In genomic region chr12:24848107-24848506, GRCm38 (mm10) we compare ENCODE assay signal across 23 mouse cellular contexts. TPM values are rescaled to one million over a fixed set of nuclear protein-coding genes. Genes with fewer than 3 reads are reported as not detected.
"Had no signal": no experiment of that assay in that cellular context is flagged by ENCODE, and none has a peak within 500 bp of the region (broad histone marks: within the 10 kb centered on the region; RNA-seq: fewer than 3 reads in every experiment).

No protein-coding gene starts in this region.

- H3K4me3 ChIP-seq: heart, adult 2 months; heart, embryonic 12.5 days; hindbrain, embryonic 13.5 days; hindbrain, embryonic 15.5 days; limb, embryonic 12.5 days; liver, embryonic 12.5 days had no signal

- H3K27me3 ChIP-seq: heart, embryonic 12.5 days; hindbrain, embryonic 13.5 days; hindbrain, embryonic 15.5 days; limb, embryonic 12.5 days; liver, embryonic 12.5 days had no signal

- H3K9ac ChIP-seq: forebrain, postnatal 0 days; heart, embryonic 12.5 days; hindbrain, embryonic 13.5 days; hindbrain, embryonic 15.5 days; limb, embryonic 12.5 days; liver, embryonic 12.5 days; liver, embryonic 14.5 days had no signal

- H3K9me3 ChIP-seq: heart, embryonic 12.5 days; hindbrain, embryonic 13.5 days; hindbrain, embryonic 15.5 days; limb, embryonic 12.5 days; liver, embryonic 12.5 days had no signal

- H3K4me2 ChIP-seq: heart, embryonic 12.5 days; hindbrain, embryonic 13.5 days; hindbrain, embryonic 15.5 days; limb, embryonic 12.5 days; liver, embryonic 12.5 days had no signal

- ATAC-seq: forebrain, postnatal 0 days; hindbrain, postnatal 0 days; intestine, embryonic 16.5 days; liver, embryonic 12.5 days had no signal

- H3K27ac ChIP-seq: heart, adult 2 months; hindbrain, embryonic 13.5 days; hindbrain, embryonic 15.5 days; hindbrain, postnatal 0 days; limb, embryonic 12.5 days; liver, embryonic 12.5 days; liver, embryonic 14.5 days had no signal

- H3K36me3 ChIP-seq: heart, embryonic 12.5 days; hindbrain, embryonic 13.5 days; hindbrain, embryonic 15.5 days; limb, embryonic 12.5 days; liver, embryonic 12.5 days had no signal

- DNase-seq: forebrain, postnatal 0 days; gastrocnemius, postnatal 14 days; gastrocnemius, postnatal 36 days; heart, adult 2 months; heart, postnatal 10 days; heart, postnatal 36 days; kidney, adult 11 months; kidney, adult 2 months; kidney, adult 9 months; kidney, postnatal 10 days; kidney, postnatal 36 days; layer of hippocampus, adult 9-11 months; layer of hippocampus, postnatal 36 days; left cerebral cortex, postnatal 4 days had no signal

RNA-seq across cellular contexts. Expression of gene Mboat2, which starts 17.4 kb away (rescaled TPM):
- polyA plus RNA-seq: liver, adult 2 months had no signal
